Mouse (Mus musculus) urinary bladder, postnatal 14 days (tissue): Measurements from ENCODE around the gene Kcnv2.

Experiments used
- DNase-seq: peaks from one replicate; pipeline ENCODE4 v3.0.0; 2021; ENCODE audit warnings: low spot score

Gene Kcnv2

DNA sequence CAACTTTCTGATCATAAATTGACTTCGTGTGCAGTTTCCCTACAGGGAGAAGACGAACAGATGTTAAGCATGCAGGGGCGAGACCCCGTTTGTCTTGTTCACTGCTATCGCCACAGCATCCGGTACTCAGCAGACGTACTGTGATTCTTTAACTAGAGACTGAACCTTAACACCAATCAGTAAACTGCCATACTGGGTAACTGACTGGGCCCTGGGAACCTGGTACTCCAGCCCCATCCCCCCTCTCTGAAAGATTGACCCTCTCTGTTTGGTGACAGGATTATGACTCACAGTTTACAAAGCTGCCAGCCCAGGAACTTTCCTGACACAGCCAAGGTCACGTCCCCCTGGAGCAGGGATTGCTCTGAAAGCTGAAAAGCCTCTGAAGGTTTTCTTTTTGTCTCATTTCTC lies 42.1 kb downstream of the Kcnv2 start:
- peak; percentile 35 for DNase-seq

DNA sequence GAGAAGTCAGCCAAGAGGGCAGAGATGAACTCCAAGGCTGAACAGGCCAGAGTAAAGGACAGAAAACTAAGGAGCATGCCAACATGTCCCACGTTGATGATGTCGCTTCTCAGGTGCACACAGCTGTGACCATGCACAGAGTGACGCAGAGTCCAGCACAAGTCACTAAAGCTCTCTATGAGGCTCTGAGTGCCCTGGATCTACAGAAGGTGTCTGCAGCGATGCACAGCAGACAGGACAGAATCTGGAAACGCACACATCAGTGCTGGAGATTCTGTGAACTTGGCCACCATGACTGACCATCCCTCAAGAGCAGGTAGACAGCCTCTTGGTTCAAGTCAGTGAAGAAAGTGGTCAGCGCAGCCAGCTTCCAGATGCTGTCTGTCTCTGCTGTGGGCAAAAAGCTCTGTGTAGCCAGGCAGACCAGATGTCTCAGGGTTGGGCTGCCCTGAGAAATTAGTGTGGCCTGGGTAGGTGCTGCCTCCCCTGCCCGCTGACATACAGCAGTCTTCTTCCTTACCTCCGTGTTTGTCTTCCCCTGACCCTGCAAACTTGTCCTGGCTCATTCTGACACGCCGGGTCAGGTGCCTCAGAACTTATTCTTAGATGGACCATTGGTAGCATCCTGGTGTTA lies 43.8 kb downstream of the Kcnv2 start:
- no peak for DNase-seq

- no peak for DNase-seq
Observed at GRCm38 (mm10) chr19:27369461-27370135, 47.2 kb downstream of the Kcnv2 start.

- DNase-seq = no peak
Observed at GRCm38 (mm10) chr19:27370174-27370573, 47.8 kb downstream of the Kcnv2 start.

GRCm38 (mm10) chr19:27370784-27371183 lies 48.4 kb downstream of the Kcnv2 start:
- no peak for DNase-seq

DNA sequence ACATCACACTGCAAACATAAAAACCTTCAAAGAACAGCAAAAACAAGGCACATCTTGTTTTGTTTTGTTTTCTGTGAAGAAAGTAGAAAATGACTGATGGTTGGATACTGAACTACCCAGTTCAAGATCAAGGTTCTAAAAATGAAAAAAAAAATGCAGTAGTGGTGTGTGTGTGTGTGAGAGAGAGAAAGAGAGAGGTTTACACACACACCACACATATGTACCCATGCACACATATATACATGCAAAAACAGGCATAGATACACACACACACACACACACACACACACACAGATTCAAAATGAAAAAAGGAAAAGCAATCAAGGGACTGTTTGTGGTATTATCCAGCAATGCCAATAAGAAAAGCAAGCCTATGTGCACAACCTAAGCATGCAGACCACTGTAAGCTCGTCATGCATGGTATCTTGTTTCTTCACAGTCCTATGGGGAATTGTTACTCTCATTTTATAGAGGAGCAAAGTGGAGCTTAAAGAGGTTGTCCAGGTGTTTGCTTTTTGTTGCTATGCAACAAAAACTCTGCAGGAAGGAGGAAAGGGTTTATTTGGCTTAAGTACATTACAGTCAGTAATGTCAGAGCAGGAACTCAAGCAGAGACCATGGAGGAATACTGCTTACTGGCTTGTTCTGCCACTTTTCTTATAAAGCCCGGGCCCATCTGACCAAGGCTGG lies 57.5 kb downstream of the Kcnv2 start:
- DNase-seq = no peak

- DNase-seq = no peak
Observed at GRCm38 (mm10) chr19:27382131-27382530, 59.7 kb downstream of the Kcnv2 start.

DNA sequence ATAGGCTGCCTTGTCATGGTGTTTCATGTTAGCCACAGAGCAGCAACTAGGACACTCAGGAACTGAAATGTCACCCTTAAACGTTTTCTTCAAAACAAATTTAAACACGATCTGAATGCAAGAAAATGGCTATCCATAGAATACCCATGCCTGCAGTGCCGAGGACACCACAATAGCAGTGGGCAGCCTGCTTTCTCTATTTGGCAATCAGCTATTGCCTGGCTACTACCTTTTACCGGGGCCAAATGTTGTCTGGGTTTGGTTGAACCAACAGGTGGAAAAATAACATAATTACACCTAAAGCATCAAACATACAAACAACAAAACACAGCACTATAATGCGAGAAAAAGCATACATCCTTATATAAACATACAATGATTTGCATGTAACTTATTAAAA lies 60.9 kb downstream of the Kcnv2 start:
- no peak for DNase-seq

DNA sequence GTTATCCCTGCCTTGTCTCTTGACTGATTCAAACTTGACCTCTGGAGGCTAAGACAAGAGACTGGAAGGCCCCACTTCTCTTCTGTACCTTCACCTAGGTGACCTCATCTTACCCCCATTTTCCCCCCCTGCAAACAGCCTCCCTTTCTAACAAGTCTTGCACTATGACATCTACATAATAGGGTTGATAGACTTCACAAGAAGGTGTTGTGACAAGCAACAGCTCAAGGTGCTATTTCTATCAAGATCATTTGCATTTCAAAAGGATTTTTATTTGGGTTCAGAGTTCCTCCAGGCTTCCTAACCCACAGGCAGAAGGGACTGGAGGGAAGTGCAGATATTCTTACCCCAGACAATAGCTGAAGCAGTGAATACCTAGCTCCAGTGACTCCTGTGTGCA lies 62.9 kb downstream of the Kcnv2 start:
- no peak for DNase-seq
